Mouse (Mus musculus): Measurements from ENCODE around the gene Plcxd1. TPM values are rescaled to one million over a fixed set of nuclear protein-coding genes. Genes with fewer than 3 reads are reported as not detected.
"Not testable (repeated sequence)": the region's sequence is repeated elsewhere in the genome, so short reads cannot be mapped to it uniquely, and the experiment has no call there.

Gene Plcxd1
- polyA plus RNA-seq, 1 experiment from 2014 or later = 0.07 TPM

GRCm38 (mm10) chr5:110102853-110103625 lies 3.3 kb downstream of the Plcxd1 start:
- WGBS (ENCODE audit: missing documents) = 97% methylated on average over 17 of the region's 19 CpGs
- peaks cover 38% of the 10 kb centered on the region for H3K36me3 ChIP-seq (ENCODE audit: inconsistent target)
- H3K27ac ChIP-seq = no peak overlapping the region
- H3K79me2 ChIP-seq (ENCODE audit: inconsistent target) = peaks cover 33% of the 10 kb centered on the region
- no peak overlapping the region for H3K4me3 ChIP-seq (ENCODE audit: inconsistent target)

GRCm38 (mm10) chr5:110103901-110104615 lies 4.3 kb downstream of the Plcxd1 start:
- H3K36me3 ChIP-seq (ENCODE audit: inconsistent target) = peaks cover 38% of the 10 kb centered on the region
- 96% methylated on average over 27 of the region's 27 CpGs for WGBS (ENCODE audit: missing documents)
- H3K4me3 ChIP-seq (ENCODE audit: inconsistent target) = no peak overlapping the region
- H3K79me2 ChIP-seq (ENCODE audit: inconsistent target) = peaks cover 33% of the 10 kb centered on the region
- H3K27ac ChIP-seq = no peak overlapping the region

DNA sequence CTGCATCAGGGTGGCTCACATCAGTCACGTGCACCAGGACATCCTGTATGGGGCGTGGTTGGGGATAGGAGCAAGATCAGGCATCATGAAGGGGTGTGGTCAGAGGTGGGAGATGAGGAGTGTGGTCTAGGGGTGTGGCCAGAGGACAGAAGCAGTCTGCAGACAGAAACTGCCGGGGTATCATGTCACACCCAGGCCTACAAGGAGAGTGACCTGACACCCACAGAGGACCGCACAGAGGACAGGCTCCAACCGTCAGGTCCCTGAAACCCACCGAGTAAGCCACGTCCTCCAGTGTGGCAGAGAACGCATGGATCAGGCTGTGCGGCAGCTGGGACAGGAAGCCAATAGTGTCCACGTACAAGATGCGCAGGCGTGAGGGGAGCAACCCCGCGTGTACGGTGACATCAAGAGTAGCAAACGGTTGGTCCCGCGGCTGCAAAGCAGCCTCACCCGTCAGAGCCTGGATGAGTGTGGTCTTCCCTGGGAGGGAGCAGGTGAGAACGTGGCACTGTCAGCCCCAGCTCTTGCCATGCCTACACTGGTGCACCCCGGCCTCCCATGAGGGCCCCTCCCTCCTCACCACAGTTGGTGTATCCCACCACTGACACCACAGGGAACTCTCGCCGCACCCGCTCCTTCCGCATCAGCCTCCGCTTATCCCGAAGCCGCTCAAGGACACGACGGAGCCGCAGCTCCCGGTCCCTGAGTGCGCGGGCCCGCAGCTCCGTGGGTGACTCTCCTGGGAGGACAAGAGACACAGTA lies 5.0 kb downstream of the Plcxd1 start:
- peaks cover 33% of the 10 kb centered on the region for H3K79me2 ChIP-seq (ENCODE audit: inconsistent target)
- H3K4me3 ChIP-seq (ENCODE audit: inconsistent target) = no peak overlapping the region
- no peak overlapping the region for H3K27ac ChIP-seq
- WGBS (ENCODE audit: missing documents) = 98% methylated on average over 36 of the region's 36 CpGs
- H3K36me3 ChIP-seq (ENCODE audit: inconsistent target) = peaks cover 38% of the 10 kb centered on the region

GRCm38 (mm10) chr5:110106140-110106871 lies 6.5 kb downstream of the Plcxd1 start:
- H3K79me2 ChIP-seq (ENCODE audit: inconsistent target) = peaks cover 33% of the 10 kb centered on the region
- WGBS (ENCODE audit: missing documents) = 94% methylated on average over 23 of the region's 26 CpGs
- H3K27ac ChIP-seq = no peak overlapping the region
- peak overlapping the region; percentile 66; the same call in 1 of the 2 replicates for H3K4me3 ChIP-seq (ENCODE audit: inconsistent target)
- H3K36me3 ChIP-seq (ENCODE audit: inconsistent target) = peaks cover 38% of the 10 kb centered on the region

DNA sequence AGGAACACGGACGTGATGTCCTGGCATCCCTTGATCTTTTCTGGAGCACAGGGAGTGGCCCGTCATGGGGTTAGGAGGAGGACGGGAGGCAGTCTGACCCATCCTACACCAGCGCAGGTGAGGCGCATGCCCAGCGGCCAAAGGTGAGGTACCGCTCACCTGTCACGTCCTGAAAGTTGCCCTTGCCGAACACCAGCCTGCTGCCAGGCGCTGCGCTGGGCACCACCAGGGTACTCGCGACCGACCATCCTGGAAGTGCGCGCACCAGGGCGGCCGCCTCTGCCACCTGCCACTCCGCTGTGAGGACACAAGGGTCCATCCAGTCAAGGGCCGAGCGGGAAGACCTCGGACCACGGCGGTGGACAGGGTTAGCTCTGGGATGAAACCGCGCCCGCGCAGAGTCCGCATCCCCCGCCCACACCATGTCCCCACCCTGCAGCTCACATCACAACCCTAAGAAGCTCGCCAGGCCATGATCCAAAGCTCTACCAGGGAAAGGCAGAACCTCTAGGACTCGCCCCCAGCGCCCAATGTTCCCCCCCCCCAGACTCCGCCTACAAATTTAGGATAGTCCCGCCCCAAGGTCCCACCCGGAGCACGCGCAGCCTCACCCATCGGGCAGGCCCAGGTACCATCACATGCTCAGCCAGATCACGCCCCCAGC lies 7.3 kb downstream of the Plcxd1 start:
- WGBS (ENCODE audit: missing documents) = 36% methylated on average over 39 of the region's 41 CpGs
- peak overlapping the region; percentile 73 for H3K27ac ChIP-seq
- H3K79me2 ChIP-seq (ENCODE audit: inconsistent target) = peaks cover 33% of the 10 kb centered on the region
- H3K4me3 ChIP-seq (ENCODE audit: inconsistent target) = peak overlapping the region; percentile 66
- peaks cover 38% of the 10 kb centered on the region for H3K36me3 ChIP-seq (ENCODE audit: inconsistent target)

DNA sequence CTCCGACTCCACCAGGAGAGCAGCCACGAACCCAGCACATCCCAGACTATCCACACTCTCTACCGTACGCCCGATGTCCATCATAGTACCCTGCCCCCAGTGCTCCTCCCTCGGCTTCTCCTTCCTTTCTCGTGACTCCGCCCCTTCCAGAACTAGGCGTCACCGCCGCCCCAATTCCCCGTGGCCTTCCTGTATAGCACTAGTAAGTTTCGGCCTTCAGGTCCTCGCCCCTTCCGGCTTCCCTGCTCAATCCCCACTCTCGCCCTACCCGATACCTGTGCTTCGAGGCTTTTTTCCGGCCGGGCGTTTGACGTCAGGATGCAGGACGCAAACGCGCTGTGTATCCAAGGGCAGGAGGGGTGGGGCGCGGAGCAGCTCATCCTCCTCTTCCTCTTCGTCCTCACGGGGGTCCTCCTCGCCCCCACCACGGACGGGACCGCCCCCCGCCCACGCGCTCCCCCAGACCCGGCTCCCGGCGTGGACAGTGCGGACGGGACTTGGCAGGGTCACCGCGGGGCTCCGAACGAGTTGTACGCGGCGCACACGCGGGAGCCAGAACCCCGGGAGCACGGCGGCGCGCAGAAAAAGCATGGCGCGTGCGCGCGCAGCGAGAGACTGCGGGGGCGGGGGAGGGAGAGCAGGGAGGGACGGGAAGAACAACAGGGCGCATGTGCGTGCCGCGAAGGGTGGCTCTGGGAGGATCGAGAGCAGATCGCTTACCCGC lies 8.0 kb downstream of the Plcxd1 start, which contains the start of gene Gtpbp6:
TSS of gene Gtpbp6 (minus strand) at position 617 of the 724 bp plus-strand sequence.
- WGBS (ENCODE audit: missing documents) = under 1% methylated on average over 53 of the region's 71 CpGs
- Histone ChIP-seq H3K79me2 (ENCODE audit: inconsistent target) (peaks cover 33% of the 10 kb centered on the region), H3K36me3 (ENCODE audit: inconsistent target) (peaks cover 39% of the 10 kb centered on the region), H3K27ac (peak within 1 kb of the TSS; percentile 73), H3K4me3 (ENCODE audit: inconsistent target) (peak within 1 kb of the TSS; percentile 66)

DNA sequence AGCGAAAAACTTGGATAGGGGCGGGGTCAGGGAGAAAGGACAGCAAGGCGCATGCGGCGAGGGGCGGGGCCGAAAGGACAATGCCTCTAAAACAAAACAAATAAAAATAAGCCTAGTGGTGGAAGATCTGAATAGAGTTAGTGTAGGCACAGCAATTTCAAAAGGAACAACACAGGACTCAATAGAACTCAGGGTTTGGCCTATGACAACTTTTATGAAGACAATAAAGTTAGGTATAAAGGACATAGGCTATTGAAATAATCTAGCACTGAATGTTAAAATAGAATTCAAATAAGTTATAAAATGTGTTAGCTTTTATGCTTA lies 8.5 kb downstream of the Plcxd1 start:
- 0% methylated on average over 7 of the region's 7 CpGs for WGBS (ENCODE audit: missing documents)
- Histone ChIP-seq H3K4me3 (ENCODE audit: inconsistent target) (no peak overlapping the region), H3K36me3 (ENCODE audit: inconsistent target) (peaks cover 39% of the 10 kb centered on the region), H3K27ac (no peak overlapping the region), H3K79me2 (ENCODE audit: inconsistent target) (peaks cover 33% of the 10 kb centered on the region)

DNA sequence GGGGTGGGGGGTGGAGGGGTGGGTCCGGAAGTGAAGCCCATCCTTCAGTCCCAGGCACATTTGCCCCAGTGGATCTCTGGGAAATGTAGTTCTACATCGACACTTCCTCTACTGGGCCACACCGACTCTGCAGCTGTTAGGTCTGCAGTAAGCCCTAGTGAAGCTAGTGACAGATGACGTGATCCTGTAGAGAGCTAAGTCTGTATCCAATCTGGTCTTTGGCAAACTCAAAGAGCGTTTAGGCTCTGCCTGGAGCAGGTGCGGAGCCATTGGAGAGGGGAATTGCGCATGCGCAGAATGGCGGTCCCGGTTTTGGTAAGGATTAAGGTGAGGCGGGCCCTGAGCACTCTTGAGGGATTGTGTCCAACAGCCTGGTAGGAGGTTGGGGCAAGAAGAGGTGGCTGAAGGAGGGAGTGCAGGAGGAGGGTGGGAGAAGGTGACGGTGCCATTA lies 10.2 kb downstream of the Plcxd1 start, which contains the start of gene Zfp605:
TSS of gene Zfp605 (plus strand) at position 102 of the 451 bp plus-strand sequence.
- peak within 1 kb of the TSS; percentile 57 for H3K27ac ChIP-seq
- H3K36me3 ChIP-seq (ENCODE audit: inconsistent target) = peaks cover 31% of the 10 kb centered on the region
- peak within 1 kb of the TSS; percentile 77 for H3K4me3 ChIP-seq (ENCODE audit: inconsistent target)
- H3K79me2 ChIP-seq (ENCODE audit: inconsistent target) = peaks cover 25% of the 10 kb centered on the region
- 5% methylated on average over 12 of the region's 12 CpGs for WGBS (ENCODE audit: missing documents)

GRCm38 (mm10) chr5:110122380-110122779 lies 22.6 kb downstream of the Plcxd1 start:
- H3K27ac ChIP-seq; H3K79me2 ChIP-seq (ENCODE audit: inconsistent target); H3K4me3 ChIP-seq (ENCODE audit: inconsistent target): not testable (repeated sequence)
- H3K36me3 ChIP-seq (ENCODE audit: inconsistent target) = peaks cover 26% of the 10 kb centered on the region
- 100% methylated on average over 3 of the region's 3 CpGs for WGBS (ENCODE audit: missing documents)

GRCm38 (mm10) chr5:110135293-110136086 lies 35.7 kb downstream of the Plcxd1 start, which contains the start of gene Chfr:
TSS of gene Chfr (plus strand) at chr5:110135842.
- WGBS (ENCODE audit: missing documents) = 4% methylated on average over 46 of the region's 46 CpGs

GRCm38 (mm10) chr5:110136087-110136464 lies 36.3 kb downstream of the Plcxd1 start:
- Histone ChIP-seq H3K79me2 (ENCODE audit: inconsistent target) (peaks cover 41% of the 10 kb centered on the region), H3K27ac (peak overlapping the region; percentile 57), H3K4me3 (ENCODE audit: inconsistent target) (peak overlapping the region; percentile 94), H3K36me3 (ENCODE audit: inconsistent target) (peaks cover 18% of the 10 kb centered on the region)
- 6% methylated on average over 18 of the region's 18 CpGs for WGBS (ENCODE audit: missing documents)

More at GRCm38 (mm10) chr5:110135293-110136086, 35.7 kb downstream of the Plcxd1 start, which contains the start of gene Chfr:
- Histone ChIP-seq H3K4me3 (ENCODE audit: inconsistent target) (peak within 1 kb of the TSS; percentile 94), H3K36me3 (ENCODE audit: inconsistent target) (peaks cover 13% of the 10 kb centered on the region), H3K79me2 (ENCODE audit: inconsistent target) (peaks cover 41% of the 10 kb centered on the region), H3K27ac (peak within 1 kb of the TSS; percentile 57)

GRCm38 (mm10) chr5:110137816-110138215 lies 38.0 kb downstream of the Plcxd1 start:
- peaks cover 25% of the 10 kb centered on the region for H3K36me3 ChIP-seq (ENCODE audit: inconsistent target)
- no peak overlapping the region for H3K4me3 ChIP-seq (ENCODE audit: inconsistent target)
- 95% methylated on average over 3 of the region's 3 CpGs for WGBS (ENCODE audit: missing documents)
- peaks cover 41% of the 10 kb centered on the region for H3K79me2 ChIP-seq (ENCODE audit: inconsistent target)
- no peak overlapping the region for H3K27ac ChIP-seq
